Mouse (Mus musculus): ENCODE data around the gene Myo5c.

GRCm38 (mm10) chr9:75283636-75284035 is 51.8 kb downstream of the Myo5c start:
- TF ChIP-seq EP300 (IDR thresholded peaks at IDR 0.05; ENCODE audit: low read depth) (no peak), CTCF (IDR thresholded peaks at IDR 0.05; ENCODE audit: low read depth) (no peak)
